Mouse (Mus musculus): Measurements from ENCODE around the gene Ezr. TPM values are rescaled to one million over a fixed set of nuclear protein-coding genes. Genes with fewer than 3 reads are reported as not detected.

Ezr gene
- polyA plus RNA-seq, 1 experiment = 84.0 TPM

GRCm38 (mm10) chr17:6764227-6764593 is 18.4 kb downstream of the Ezr start:
- TF ChIP-seq POLR2A (IDR thresholded peaks at IDR 0.05; ENCODE audit: borderline replicate concordance, extremely low read depth, low read depth, low read length) (no peak), CTCF (IDR thresholded peaks at IDR 0.05; ENCODE audit: insufficient read depth, low read length) (no peak)
- WGBS = 75% methylated on average over 7 of the region's 7 CpGs
- H3K4me1 ChIP-seq (ENCODE audit: control insufficient read depth, insufficient read depth, low read length) = peaks cover 32% of the 10 kb centered on the region

GRCm38 (mm10) chr17:6763513-6764226 is 18.9 kb downstream of the Ezr start:
- TF ChIP-seq CTCF (IDR thresholded peaks at IDR 0.05; ENCODE audit: insufficient read depth, low read length) (no peak), POLR2A (IDR thresholded peaks at IDR 0.05; ENCODE audit: borderline replicate concordance, extremely low read depth, low read depth, low read length) (no peak)
- Histone ChIP-seq H3K4me3 (replicated peaks; ENCODE audit: extremely low read depth, low read depth, low read length) (no peak overlapping the region), H3K4me1 (ENCODE audit: control insufficient read depth, insufficient read depth, low read length) (peaks cover 32% of the 10 kb centered on the region)
- DNase-seq = no peak
- 66% methylated on average over 7 of the region's 7 CpGs for WGBS

More at GRCm38 (mm10) chr17:6764227-6764593, 18.4 kb downstream of the Ezr start:
- DNase-seq = no peak
- no peak overlapping the region for H3K4me3 ChIP-seq (replicated peaks; ENCODE audit: extremely low read depth, low read depth, low read length)

DNA sequence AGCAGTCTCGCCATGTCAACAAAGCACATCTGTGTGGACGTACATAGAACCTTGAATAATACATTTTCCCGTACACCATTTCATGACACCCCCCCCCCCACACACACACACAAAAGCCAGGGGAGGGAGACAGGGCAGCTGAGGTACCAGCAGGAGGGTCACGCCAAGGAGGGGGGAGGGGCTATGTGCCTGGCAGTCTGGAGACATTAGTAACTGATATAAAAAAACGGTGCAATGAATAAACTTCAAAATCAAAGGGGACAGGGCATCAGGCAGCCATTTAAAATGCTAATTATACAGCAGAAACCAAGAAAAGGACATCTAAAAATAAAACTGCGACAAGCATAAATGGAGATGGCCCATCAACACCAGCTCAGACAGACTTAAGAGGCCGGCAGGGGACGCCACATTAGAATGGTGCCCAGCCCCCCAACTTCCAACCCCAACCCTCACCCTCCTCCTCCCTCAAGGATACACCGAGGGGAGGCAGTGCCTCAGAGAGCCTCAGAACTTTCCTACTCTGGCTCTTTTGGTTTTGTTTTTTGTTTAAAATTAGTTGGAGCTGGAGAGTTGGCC is 22.8 kb downstream of the Ezr start:
- WGBS = 69% methylated on average over 9 of the region's 9 CpGs
- TF ChIP-seq POLR2A (IDR thresholded peaks at IDR 0.05; ENCODE audit: borderline replicate concordance, extremely low read depth, low read depth, low read length) = no peak
- TF ChIP-seq CTCF (IDR thresholded peaks at IDR 0.05; ENCODE audit: insufficient read depth, low read length) = no peak

GRCm38 (mm10) chr17:6758845-6759244 is 23.7 kb downstream of the Ezr start:
- no peak for DNase-seq
- WGBS = 83% methylated on average over 8 of the region's 8 CpGs
- TF ChIP-seq POLR2A (IDR thresholded peaks at IDR 0.05; ENCODE audit: borderline replicate concordance, extremely low read depth, low read depth, low read length) (no peak), CTCF (IDR thresholded peaks at IDR 0.05; ENCODE audit: insufficient read depth, low read length) (no peak)
- no peaks in the 10 kb centered on the region for H3K4me1 ChIP-seq (ENCODE audit: control insufficient read depth, insufficient read depth, low read length)
- H3K4me3 ChIP-seq (replicated peaks; ENCODE audit: extremely low read depth, low read depth, low read length) = no peak overlapping the region

More for the DNA sequence above, 22.8 kb downstream of the Ezr start:
- no peak for DNase-seq
- peaks cover 3% of the 10 kb centered on the region for H3K4me1 ChIP-seq (ENCODE audit: control insufficient read depth, insufficient read depth, low read length)
- no peak overlapping the region for H3K4me3 ChIP-seq (replicated peaks; ENCODE audit: extremely low read depth, low read depth, low read length)

- no peaks in the 10 kb centered on the region for H3K4me1 ChIP-seq (ENCODE audit: control insufficient read depth, insufficient read depth, low read length)
- DNase-seq = no peak
- 81% methylated on average over 16 of the region's 16 CpGs for WGBS
- H3K4me3 ChIP-seq (replicated peaks; ENCODE audit: extremely low read depth, low read depth, low read length) = no peak overlapping the region
- no peak for TF ChIP-seq POLR2A (IDR thresholded peaks at IDR 0.05; ENCODE audit: borderline replicate concordance, extremely low read depth, low read depth, low read length)
- TF ChIP-seq CTCF (IDR thresholded peaks at IDR 0.05; ENCODE audit: insufficient read depth, low read length) = no peak
Observed at GRCm38 (mm10) chr17:6757902-6758301, 24.7 kb downstream of the Ezr start.

DNA sequence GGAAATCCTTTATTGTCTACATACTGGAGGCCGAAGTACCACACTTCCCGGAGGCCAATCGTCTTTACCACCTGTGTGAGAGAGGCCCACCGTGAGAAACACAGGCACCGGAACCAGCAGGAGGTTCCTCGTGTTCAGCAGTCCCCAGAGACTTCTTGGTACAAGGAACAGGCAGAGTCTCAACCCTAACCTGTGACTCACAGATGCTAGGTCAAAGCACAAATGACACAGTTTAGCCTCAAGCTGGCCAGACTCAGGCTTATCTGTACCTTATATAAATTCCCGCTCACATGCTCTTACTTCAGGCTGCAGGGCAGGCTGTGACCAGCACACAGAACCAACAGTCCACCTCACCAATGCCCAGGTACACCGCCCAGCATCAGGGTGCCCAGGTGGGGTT is 26.7 kb downstream of the Ezr start:
- 73% methylated on average over 8 of the region's 8 CpGs for WGBS
- no peak for DNase-seq
- Histone ChIP-seq H3K4me1 (ENCODE audit: control insufficient read depth, insufficient read depth, low read length) (0 out of 2 replicates have a peak, but pooled peaks cover 2% of the 10 kb centered on the region), H3K4me3 (replicated peaks; ENCODE audit: extremely low read depth, low read depth, low read length) (no peak overlapping the region)
- TF ChIP-seq POLR2A (IDR thresholded peaks at IDR 0.05; ENCODE audit: borderline replicate concordance, extremely low read depth, low read depth, low read length) (no peak), CTCF (IDR thresholded peaks at IDR 0.05; ENCODE audit: insufficient read depth, low read length) (no peak)

- 0 out of 2 replicates have a peak, but pooled peaks cover 2% of the 10 kb centered on the region for H3K4me1 ChIP-seq (ENCODE audit: control insufficient read depth, insufficient read depth, low read length)
- TF ChIP-seq CTCF (IDR thresholded peaks at IDR 0.05; ENCODE audit: insufficient read depth, low read length) (no peak), POLR2A (IDR thresholded peaks at IDR 0.05; ENCODE audit: borderline replicate concordance, extremely low read depth, low read depth, low read length) (no peak)
- H3K4me3 ChIP-seq (replicated peaks; ENCODE audit: extremely low read depth, low read depth, low read length) = no peak overlapping the region
- DNase-seq = no peak
- 79% methylated on average over 9 of the region's 9 CpGs for WGBS
Observed at GRCm38 (mm10) chr17:6755176-6755575, 27.4 kb downstream of the Ezr start.

DNA sequence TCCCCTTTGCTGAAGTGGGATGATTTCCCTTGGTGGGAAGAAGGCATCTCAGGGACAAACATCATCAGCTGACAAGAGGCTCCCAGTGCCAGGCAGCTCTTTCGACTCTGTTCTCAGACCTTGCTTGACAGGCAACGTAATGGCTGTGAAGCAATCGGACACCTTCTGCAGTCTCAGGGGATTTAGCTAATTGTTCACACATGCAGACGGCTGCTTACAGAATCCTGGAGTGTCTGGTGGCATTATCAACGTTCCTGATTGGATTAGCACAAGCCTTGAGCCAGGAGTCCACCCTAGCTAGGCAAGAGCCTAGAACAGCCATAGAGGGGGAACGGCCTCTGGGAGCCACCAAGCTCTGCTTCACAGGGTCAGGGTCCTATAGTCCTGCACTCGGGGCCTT is 30.2 kb downstream of the Ezr start:
- DNase-seq = no peak
- H3K4me1 ChIP-seq (ENCODE audit: control insufficient read depth, insufficient read depth, low read length) = peaks cover 5% of the 10 kb centered on the region
- WGBS = 71% methylated on average over 7 of the region's 7 CpGs
- no peak overlapping the region for H3K4me3 ChIP-seq (replicated peaks; ENCODE audit: extremely low read depth, low read depth, low read length)
- no peak for TF ChIP-seq POLR2A (IDR thresholded peaks at IDR 0.05; ENCODE audit: borderline replicate concordance, extremely low read depth, low read depth, low read length)

- DNase-seq = no peak
- 60% methylated on average over 11 of the region's 11 CpGs for WGBS
- no peak overlapping the region for H3K4me3 ChIP-seq (replicated peaks; ENCODE audit: extremely low read depth, low read depth, low read length)
- TF ChIP-seq CTCF (IDR thresholded peaks at IDR 0.05; ENCODE audit: insufficient read depth, low read length) = no peak
- peaks cover 5% of the 10 kb centered on the region for H3K4me1 ChIP-seq (ENCODE audit: control insufficient read depth, insufficient read depth, low read length)
Observed at GRCm38 (mm10) chr17:6751221-6751859, 31.2 kb downstream of the Ezr start.

Data from lung, adult 2 months (tissue).